Mouse (Mus musculus) liver, embryonic 14.5 days (tissue): Measurements from ENCODE around the gene Hist2h2ab. TPM values are rescaled to one million over a fixed set of nuclear protein-coding genes. Genes with fewer than 3 reads are reported as not detected.
A peak's percentile ranks its signal among the peaks of the same experiment; 100 is the strongest.

Source experiments
- ATAC-seq: fragments of 200-750 bp; cut with Nextera tagmentation; 2 replicates; pipeline ENCODE4 v1.8.0; 2017; ENCODE audit warnings: moderate number of reproducible peaks, mild to moderate bottlenecking, moderate library complexity; ENCODE audit not compliant: insufficient read depth
- DNase-seq, 3 experiments: peaks; one replicate each; pipeline ENCODE4 v3.0.0-alpha.2; 2012 to 2013; ENCODE audit warnings: low read depth in 3 of 3, low spot score in 3 of 3
- H3K27ac ChIP-seq: fragments of 300-500 bp; sonication (generic); 2 replicates; pipeline ENCODE4 v1.5.1; 2014; ENCODE audit warnings: moderate library complexity, mild to moderate bottlenecking, control low read depth, inconsistent platforms
- H3K27me3 ChIP-seq: fragments of 300-500 bp; sonication (generic); 2 replicates; pipeline ENCODE4 v1.6.1; 2014; ENCODE audit warnings: mild to moderate bottlenecking, low read length, moderate library complexity; ENCODE audit not compliant: control insufficient read depth, insufficient read depth
- H3K36me3 ChIP-seq: fragments of 300-500 bp; sonication (generic); replicated peaks from 2 replicates; pipeline ENCODE4 v1.6.1; 2014; ENCODE audit warnings: low read depth; ENCODE audit not compliant: control insufficient read depth, insufficient read depth
- H3K4me1 ChIP-seq, 2 experiments: fragments of 200-500 bp in 1 of 2; fragments of 300-500 bp in 1 of 2; sonication (generic) in 1 of 2; replicated peaks; 2 replicates each; pipeline ENCODE4 v1.6.1; 2012 to 2014; ENCODE audit warnings: antibody characterized with exemption in 1 of 2, inconsistent platforms in 1 of 2, low read length in 1 of 2; ENCODE audit not compliant: control insufficient read depth in 2 of 2, insufficient read depth in 2 of 2
- H3K4me2 ChIP-seq: fragments of 300-500 bp; sonication (generic); 2 replicates; pipeline ENCODE4 v1.6.1; 2014; ENCODE audit warnings: low read depth, mild to moderate bottlenecking, control low read depth, moderate library complexity
- H3K4me3 ChIP-seq, 2 experiments: fragments of 200-500 bp in 1 of 2; fragments of 300-500 bp in 1 of 2; sonication (generic) in 1 of 2; 2 replicates each; pipeline ENCODE4 v1.5.1; 2012 to 2014; ENCODE audit warnings: low read depth in 2 of 2, low read length in 2 of 2, mild to moderate bottlenecking in 2 of 2, control low read depth in 1 of 2, inconsistent platforms in 1 of 2, moderate library complexity in 1 of 2; ENCODE audit not compliant: insufficient read depth in 1 of 2
- H3K9ac ChIP-seq: fragments of 300-500 bp; sonication (generic); replicated peaks from 2 replicates; pipeline ENCODE4 v1.6.1; 2014; ENCODE audit warnings: mild to moderate bottlenecking, control low read depth, moderate library complexity
- H3K9me3 ChIP-seq: fragments of 300-500 bp; sonication (generic); 2 replicates; pipeline ENCODE4 v1.6.1; 2016; ENCODE audit warnings: low read length, mixed read lengths; ENCODE audit not compliant: control insufficient read depth
- CTCF ChIP-seq: IDR thresholded peaks from 2 replicates; pipeline ENCODE4 v1.5.1; 2016; ENCODE audit warnings: antibody characterized with exemption, low read depth, control low read depth
- EP300 ChIP-seq: IDR thresholded peaks from 2 replicates; pipeline ENCODE4 v1.6.1; 2016; ENCODE audit warnings: antibody characterized with exemption, low read depth
- WGBS: fragments of 180-500 bp; shearing (Covaris S2); extraction: QIAGEN DNeasy Blood & Tissue Kit; methylation state at CpG from one replicate; pipeline ENCODE4 v1.1.7; 2014; ENCODE audit not compliant: insufficient replicate concordance; 5-methylcytosine and 5-hydroxymethylcytosine counted together
- polyA plus RNA-seq, 2 experiments: library from polyadenylated mRNA; depleted of rRNA in 1 of 2; stranded (reverse) in 1 of 2; unstranded in 1 of 2; fragments of >200 nt; fragmentation: Nextera tagmentation in 1 of 2; extraction: Ambion mirVana in 1 of 2; gene quantifications; 2 replicates each; pipeline versions ENCODE4 v1.2.1 to v1.2.3; 2012 to 2014

The Hist2h2ab gene
- 0.68 TPM in 1 of 2 replicates, not detected in the other for polyA plus RNA-seq (2012; rRNA removed)
- 0.52 TPM in 1 of 2 replicates, not detected in the other for polyA plus RNA-seq (2014; fragmentation: Nextera tagmentation; extraction: Ambion mirVana)

DNA sequence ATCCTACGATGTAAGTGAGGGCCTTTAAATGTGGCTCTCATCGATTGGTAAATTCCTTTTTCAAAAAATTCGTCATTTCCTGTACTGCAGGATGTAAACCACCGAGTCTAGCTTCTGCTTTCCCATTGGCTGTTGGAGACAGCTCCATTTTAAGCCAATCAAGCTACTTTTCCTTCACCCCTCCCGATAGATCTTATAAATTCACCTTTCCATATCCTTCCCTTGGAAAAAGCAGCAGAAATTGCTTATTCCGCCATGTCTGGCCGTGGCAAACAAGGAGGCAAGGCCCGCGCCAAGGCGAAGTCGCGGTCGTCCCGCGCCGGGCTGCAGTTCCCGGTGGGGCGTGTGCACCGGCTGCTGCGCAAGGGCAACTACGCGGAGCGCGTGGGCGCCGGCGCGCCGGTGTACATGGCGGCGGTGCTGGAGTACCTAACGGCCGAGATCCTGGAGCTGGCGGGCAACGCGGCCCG is at the start of gene Hist2h2ab, which contains the start of gene Bola1:
Gene Hist2h2ab (plus strand): TSS at position 205 of the 470 bp plus-strand sequence.
Gene Bola1 (minus strand): TSS at position 49 of the 470 bp plus-strand sequence.
- Histone ChIP-seq H3K27ac (peak within 1 kb of the TSS; percentile 100), H3K36me3 (no peaks in the 10 kb centered on the region), H3K27me3 (no peaks in the 10 kb centered on the region), H3K9me3 (no peaks in the 10 kb centered on the region), H3K4me1 (peaks cover 25 to 35% of the 10 kb centered on the region in 2 experiments), H3K4me3 (peak within 1 kb of the TSS; percentile 65 to 73), H3K9ac (peak within 1 kb of the TSS; percentile 99), H3K4me2 (peak within 1 kb of the TSS; percentile 81)
- peak; percentile 63 for ATAC-seq
- peak; percentile 82 to 86 (median 82) for DNase-seq
- WGBS = under 1% methylated on average over 37 of the region's 37 CpGs
- no peak for TF ChIP-seq CTCF
- 0 out of 2 replicates have a peak, but pooled peaks have one; percentile 25 for TF ChIP-seq EP300

DNA sequence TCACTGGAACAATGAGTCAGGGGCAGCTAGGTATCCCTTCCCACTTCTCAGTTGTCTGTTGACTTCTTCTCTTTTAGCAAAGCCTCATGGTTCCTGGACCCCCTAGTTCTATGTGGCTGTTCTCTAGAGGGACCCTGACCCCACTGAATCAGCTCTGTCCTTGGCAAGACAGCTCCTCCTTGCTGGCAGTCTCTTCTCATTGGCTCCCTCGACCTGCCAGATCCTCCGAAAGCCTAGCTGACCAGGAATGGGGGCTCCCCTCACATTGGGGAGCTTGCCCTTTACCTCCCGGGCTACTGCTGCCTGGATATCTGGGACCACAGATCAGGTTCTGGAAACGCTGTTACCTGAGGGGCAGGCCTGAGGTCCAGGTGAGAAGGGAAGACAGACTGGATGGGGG is 49.4 kb upstream of the Hist2h2ab start:
- 68% methylated on average over 4 of the region's 4 CpGs for WGBS
- no peak for ATAC-seq
- Histone ChIP-seq H3K4me1 (peaks cover 7 to 12% of the 10 kb centered on the region in 2 experiments; a peak in 3 of 4 replicates), H3K4me2 (no peak overlapping the region), H3K9ac (no peak overlapping the region), H3K27ac (no peak overlapping the region), H3K9me3 (no peaks in the 10 kb centered on the region), H3K4me3 (no peak overlapping the region), H3K27me3 (no peaks in the 10 kb centered on the region), H3K36me3 (peaks cover 15% of the 10 kb centered on the region)
- TF ChIP-seq EP300 (no peak), CTCF (no peak)
- DNase-seq = no peak

DNA sequence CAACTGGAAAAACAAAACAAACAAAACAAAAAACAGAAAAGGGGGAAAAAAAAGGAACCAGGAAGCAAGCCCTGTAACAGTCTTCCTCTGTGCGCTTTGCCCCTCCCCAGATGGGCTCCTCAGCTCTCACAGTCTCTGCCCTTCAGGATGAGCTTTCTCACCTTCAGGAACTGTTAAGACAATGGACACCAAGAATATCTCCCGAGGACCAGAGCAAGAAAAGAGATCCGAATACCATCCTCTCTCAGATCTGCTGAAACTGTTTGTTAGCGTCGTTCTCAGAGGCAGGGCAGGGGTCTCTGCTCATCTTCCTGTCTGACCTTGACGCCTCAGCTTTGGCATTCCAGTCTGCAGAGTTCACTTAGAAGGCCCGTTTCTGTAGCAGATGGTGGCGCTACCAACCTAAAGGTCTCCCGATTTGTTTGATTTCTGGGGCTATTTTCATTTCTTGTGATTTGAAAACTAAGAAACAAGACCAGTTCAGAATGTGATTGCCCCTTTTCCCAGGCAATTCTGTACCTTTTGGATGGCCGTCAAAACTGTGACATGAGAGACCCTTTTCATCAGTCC is 48.6 kb upstream of the Hist2h2ab start:
- H3K4me3 ChIP-seq = peak overlapping the region; percentile 65 to 92
- H3K4me1 ChIP-seq = peaks cover 7 to 12% of the 10 kb centered on the region in 2 experiments; a peak in 3 of 4 replicates
- H3K4me2 ChIP-seq = peak overlapping the region; percentile 94
- DNase-seq (no peak), ATAC-seq (no peak)
- no peaks in the 10 kb centered on the region for H3K27me3 ChIP-seq
- no peaks in the 10 kb centered on the region for H3K9me3 ChIP-seq
- peaks cover 21% of the 10 kb centered on the region for H3K36me3 ChIP-seq
- no peak overlapping the region for H3K27ac ChIP-seq
- H3K9ac ChIP-seq = peak overlapping the region; percentile 90
- no peak for TF ChIP-seq CTCF
- TF ChIP-seq EP300 = no peak
- WGBS = 43% methylated on average over 10 of the region's 10 CpGs

DNA sequence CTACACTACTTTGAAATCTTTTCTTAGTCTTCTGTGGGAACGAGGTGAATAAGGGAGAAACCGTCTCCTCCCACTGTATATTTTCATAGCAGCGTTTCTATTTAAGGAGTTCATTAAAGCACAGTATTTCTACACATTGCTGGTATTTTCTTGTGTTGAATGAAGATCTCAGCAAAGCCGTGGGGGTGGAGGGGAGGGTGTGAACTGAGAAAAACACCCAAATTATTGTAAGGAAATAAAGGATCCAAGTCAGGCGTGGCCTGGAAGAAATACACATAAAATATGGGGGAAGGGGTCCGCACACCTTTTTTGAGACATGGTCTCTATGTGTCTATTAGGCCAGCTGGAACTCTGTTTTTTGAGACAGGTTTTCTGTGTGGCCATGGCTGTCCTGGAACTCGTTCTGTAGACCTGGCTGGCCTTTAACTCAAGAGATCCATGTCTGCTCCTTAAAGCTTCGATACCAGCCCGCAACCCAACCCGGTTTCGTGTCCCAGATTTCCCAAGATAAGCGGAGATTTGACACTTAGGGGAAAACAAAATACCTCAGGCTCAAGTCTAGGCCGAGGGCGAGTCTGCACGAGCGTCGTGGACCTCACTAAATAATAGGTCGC is 48.0 kb upstream of the Hist2h2ab start:
- whole genome bisulfite sequencing = 15% methylated on average over 18 of the region's 18 CpGs
- H3K4me1 ChIP-seq = peaks cover 7 to 12% of the 10 kb centered on the region in 2 experiments; a peak in 3 of 4 replicates
- no peak; the same call in 1 of the 2 replicates for ATAC-seq

More for the DNA sequence above, 48.0 kb upstream of the Hist2h2ab start:
- H3K36me3 ChIP-seq = peaks cover 27% of the 10 kb centered on the region
- H3K9ac ChIP-seq = peak overlapping the region; percentile 90
- H3K9me3 ChIP-seq = no peaks in the 10 kb centered on the region
- peak overlapping the region; percentile 65 to 92 for H3K4me3 ChIP-seq
- TF ChIP-seq CTCF (no peak), EP300 (no peak)
- H3K4me2 ChIP-seq = peak overlapping the region; percentile 94
- H3K27me3 ChIP-seq = no peaks in the 10 kb centered on the region
- H3K27ac ChIP-seq = peak overlapping the region; percentile 92
- no peak for DNase-seq
